Mouse (Mus musculus): ENCODE data around the gene Tceanc2.

- TF ChIP-seq MAX (IDR thresholded peaks at IDR 0.05; ENCODE audit: low read length) (no peak), ELF1 (IDR thresholded peaks at IDR 0.05; ENCODE audit: low read depth, low read length) (no peak), CTCF (conservative IDR thresholded peaks at IDR 0.05 in 1 of 2, IDR thresholded peaks at IDR 0.05 in 1 of 2; ENCODE audit: low read depth in 2 of 2, low read length in 2 of 2) (no peak), MAZ (IDR thresholded peaks at IDR 0.05; ENCODE audit: low read depth, low read length) (no peak), POLR2A (IDR thresholded peaks at IDR 0.05; ENCODE audit: low read depth, low read length) (no peak), TCF12 (IDR thresholded peaks at IDR 0.05; ENCODE audit: low read depth, low read length) (no peak), CHD1 (IDR thresholded peaks at IDR 0.05; ENCODE audit: low read depth, low read length) (no peak), RCOR1 (conservative IDR thresholded peaks at IDR 0.05; ENCODE audit: low read depth, low read length) (no peak), HCFC1 (IDR thresholded peaks at IDR 0.05; ENCODE audit: low read depth, low read length) (no peak), GABPA (IDR thresholded peaks at IDR 0.05; ENCODE audit: insufficient replicate concordance, low read depth, low read length) (no peak)
These were observed 80.5 kb downstream of the Tceanc2 start for GRCm38 (mm10) chr4:107098375-107098774.

Measured in CH12.LX (cell line).